Mouse (Mus musculus) MEL (cell line): ENCODE results near the gene Notch2. TPM values are rescaled to one million over a fixed set of nuclear protein-coding genes. Genes with fewer than 3 reads are reported as not detected.
A peak's percentile ranks its signal among the peaks of the same experiment; 100 is the strongest.

ENCODE experiments used
- DNase-seq: peaks from one replicate; pipeline ENCODE4 v3.0.0; 2011; ENCODE audit warnings: low read depth, low spot score
- H3K27ac ChIP-seq: 2 replicates; pipeline ENCODE4 v1.5.1; 2012; ENCODE audit warnings: low read depth, mild to moderate bottlenecking, control low read depth, low read length, moderate library complexity; ENCODE audit not compliant: control insufficient read depth
- H3K27me3 ChIP-seq, 2 experiments: fragments of 150-350 bp in 1 of 2; sonication (generic) in 1 of 2; 2 replicates each; pipeline ENCODE4 v1.6.1; 2012; ENCODE audit warnings: low read length in 2 of 2, mild to moderate bottlenecking in 2 of 2, improper control_type of control experiment in 1 of 2, moderate library complexity in 1 of 2; ENCODE audit not compliant: insufficient read depth in 2 of 2, control insufficient read depth in 1 of 2
- H3K36me3 ChIP-seq, 2 experiments: 2 replicates each; pipeline ENCODE4 v1.6.1; 2012 to 2014; ENCODE audit warnings: low read length in 2 of 2, improper control_type of control experiment in 1 of 2, inconsistent platforms in 1 of 2, mild to moderate bottlenecking in 1 of 2; ENCODE audit not compliant: insufficient read depth in 2 of 2, control insufficient read depth in 1 of 2
- H3K4me1 ChIP-seq, 2 experiments: fragments of 150-350 bp in 1 of 2; sonication (generic) in 1 of 2; 2 replicates each; pipeline ENCODE4 v1.6.1; 2012; ENCODE audit warnings: low read length in 2 of 2, improper control_type of control experiment in 1 of 2, mild to moderate bottlenecking in 1 of 2; ENCODE audit not compliant: insufficient read depth in 2 of 2, control insufficient read depth in 1 of 2
- H3K4me3 ChIP-seq, 2 experiments: fragments of 150-350 bp in 1 of 2; sonication (generic) in 1 of 2; 2 replicates each; pipeline ENCODE4 v1.5.1; 2012; ENCODE audit warnings: low read depth in 2 of 2, low read length in 2 of 2, mild to moderate bottlenecking in 2 of 2, moderate library complexity in 2 of 2, control low read depth in 1 of 2, improper control_type of control experiment in 1 of 2; ENCODE audit not compliant: control insufficient read depth in 1 of 2, insufficient read depth in 1 of 2
- H3K79me2 ChIP-seq: 2 replicates; pipeline ENCODE4 v1.6.1; 2012; ENCODE audit warnings: mild to moderate bottlenecking, low read length, moderate library complexity; ENCODE audit not compliant: control insufficient read depth, poor library complexity, insufficient read depth
- H3K9ac ChIP-seq: 2 replicates; pipeline ENCODE4 v1.6.1; 2012; ENCODE audit warnings: low read depth, mild to moderate bottlenecking, control low read depth, low read length, moderate library complexity; ENCODE audit not compliant: control insufficient read depth, poor library complexity, severe bottlenecking
- H3K9me3 ChIP-seq: fragments of 150-350 bp; sonication (generic); replicated peaks from 2 replicates; pipeline ENCODE4 v1.6.1; 2012; ENCODE audit warnings: mild to moderate bottlenecking, low read length, improper control_type of control experiment, moderate library complexity; ENCODE audit not compliant: insufficient read depth
- CHD1 ChIP-seq: IDR thresholded peaks from 2 replicates; pipeline ENCODE4 v1.6.1; 2012; ENCODE audit warnings: low read depth, mild to moderate bottlenecking, inconsistent platforms, low read length, improper control_type of control experiment
- CHD2 ChIP-seq: IDR thresholded peaks from 2 replicates; pipeline ENCODE4 v1.6.1; 2011; ENCODE audit warnings: low read length, improper control_type of control experiment
- CTCF ChIP-seq, 3 experiments: IDR thresholded peaks in 2 of 3; conservative IDR thresholded peaks in 1 of 3; 2 replicates each; pipeline ENCODE4 v1.5.1; 2011 to 2012; ENCODE audit warnings: low read length in 3 of 3, low read depth in 2 of 3, mild to moderate bottlenecking in 2 of 3, improper control_type of control experiment in 1 of 3, inconsistent platforms in 1 of 3, mixed read lengths in 1 of 3, moderate library complexity in 1 of 3; ENCODE audit not compliant: control insufficient read depth in 1 of 3, insufficient read depth in 1 of 3, poor library complexity in 1 of 3, severe bottlenecking in 1 of 3
- ELF1 ChIP-seq: IDR thresholded peaks from 2 replicates; pipeline ENCODE4 v1.6.1; 2014; ENCODE audit warnings: low read depth, mild to moderate bottlenecking, inconsistent platforms, low read length, improper control_type of control experiment, moderate library complexity
- ETS1 ChIP-seq: IDR thresholded peaks from 2 replicates; pipeline ENCODE4 v1.6.1; 2012; ENCODE audit warnings: low read depth, mild to moderate bottlenecking, inconsistent platforms, low read length, improper control_type of control experiment, moderate library complexity
- GABPA ChIP-seq: IDR thresholded peaks from 2 replicates; pipeline ENCODE4 v1.6.1; 2012; ENCODE audit warnings: low read depth, mild to moderate bottlenecking, inconsistent platforms, low read length, improper control_type of control experiment, moderate library complexity
- HCFC1 ChIP-seq: IDR thresholded peaks from 2 replicates; pipeline ENCODE4 v1.6.1; 2012; ENCODE audit warnings: low read depth, mild to moderate bottlenecking, inconsistent platforms, low read length, improper control_type of control experiment, moderate library complexity
- MEF2A ChIP-seq: IDR thresholded peaks from 2 replicates; pipeline ENCODE4 v1.6.1; 2014; ENCODE audit warnings: low read depth, mild to moderate bottlenecking, inconsistent platforms, low read length, improper control_type of control experiment; ENCODE audit not compliant: poor library complexity, insufficient replicate concordance, severe bottlenecking; ENCODE audit errors: extremely low read depth
- MYB ChIP-seq: IDR thresholded peaks from 2 replicates; pipeline ENCODE4 v1.6.1; 2011; ENCODE audit warnings: mild to moderate bottlenecking, low read depth, low read length, improper control_type of control experiment
- MYC ChIP-seq: IDR thresholded peaks from 2 replicates; pipeline ENCODE4 v1.6.1; 2011; ENCODE audit warnings: low read depth, mild to moderate bottlenecking, low read length, improper control_type of control experiment, moderate library complexity
- NELFE ChIP-seq: IDR thresholded peaks from 2 replicates; pipeline ENCODE4 v1.6.1; 2011; ENCODE audit warnings: low read depth, low read length, improper control_type of control experiment
- NRF1 ChIP-seq: IDR thresholded peaks from 2 replicates; pipeline ENCODE4 v1.6.1; 2014; ENCODE audit warnings: low read depth, mild to moderate bottlenecking, inconsistent platforms, low read length, improper control_type of control experiment, moderate library complexity; ENCODE audit not compliant: poor library complexity, insufficient read depth, severe bottlenecking
- POLR2A ChIP-seq, 2 experiments: IDR thresholded peaks; 2 replicates each; pipeline ENCODE4 v1.6.1; 2011 to 2012; ENCODE audit warnings: low read length in 2 of 2, mild to moderate bottlenecking in 2 of 2, control low read depth in 1 of 2, improper control_type of control experiment in 1 of 2, low read depth in 1 of 2, moderate library complexity in 1 of 2; ENCODE audit not compliant: control insufficient read depth in 1 of 2, insufficient read depth in 1 of 2, poor library complexity in 1 of 2
- POLR2AphosphoS2 ChIP-seq: IDR thresholded peaks from 2 replicates; pipeline ENCODE4 v1.6.1; 2011; ENCODE audit warnings: low read length, improper control_type of control experiment
- POLR2AphosphoS5 ChIP-seq: IDR thresholded peaks from 2 replicates; pipeline ENCODE4 v1.6.1; 2012; ENCODE audit warnings: low read depth, borderline replicate concordance, mild to moderate bottlenecking, inconsistent platforms, low read length, moderate library complexity, mixed read lengths
- RAD21 ChIP-seq: IDR thresholded peaks from 2 replicates; pipeline ENCODE4 v1.6.1; 2011; ENCODE audit warnings: mild to moderate bottlenecking, low read depth, low read length, improper control_type of control experiment
- SMC3 ChIP-seq: IDR thresholded peaks from 2 replicates; pipeline ENCODE4 v1.6.1; 2011; ENCODE audit warnings: low read depth, low read length, improper control_type of control experiment
- TBP ChIP-seq: IDR thresholded peaks from 2 replicates; pipeline ENCODE4 v1.8.0; 2011; ENCODE audit warnings: low read depth, low read length, improper control_type of control experiment
- UBTF ChIP-seq: IDR thresholded peaks from 2 replicates; pipeline ENCODE4 v1.6.1; 2012; ENCODE audit warnings: low read depth, mild to moderate bottlenecking, inconsistent platforms, low read length, improper control_type of control experiment, moderate library complexity, borderline replicate concordance; ENCODE audit not compliant: insufficient read depth
- USF1 ChIP-seq: IDR thresholded peaks from 2 replicates; pipeline ENCODE4 v1.6.1; 2014; ENCODE audit warnings: low read depth, mild to moderate bottlenecking, inconsistent platforms, low read length, improper control_type of control experiment, moderate library complexity
- USF2 ChIP-seq, 2 experiments: IDR thresholded peaks; 2 replicates each; pipeline ENCODE4 v1.6.1; 2011 to 2012; ENCODE audit warnings: improper control_type of control experiment in 2 of 2, low read length in 2 of 2, borderline replicate concordance in 1 of 2, inconsistent platforms in 1 of 2, low read depth in 1 of 2, mild to moderate bottlenecking in 1 of 2; ENCODE audit not compliant: insufficient read depth in 1 of 2
- ZKSCAN1 ChIP-seq: IDR thresholded peaks from 2 replicates; pipeline ENCODE4 v1.6.1; 2012; ENCODE audit warnings: low read depth, mild to moderate bottlenecking, inconsistent platforms, low read length, improper control_type of control experiment, moderate library complexity
- ZMIZ1 ChIP-seq: IDR thresholded peaks from 2 replicates; pipeline ENCODE4 v1.6.1; 2012; ENCODE audit warnings: low read depth, mild to moderate bottlenecking, inconsistent platforms, low read length, improper control_type of control experiment, moderate library complexity
- polyA plus RNA-seq, 2 experiments: library from polyadenylated mRNA; stranded (reverse) in 1 of 2; unstranded in 1 of 2; fragments of >175 nt in 1 of 2; fragments of >200 nt in 1 of 2; gene quantifications; 2 replicates each; pipeline versions ENCODE4 v1.2.1 to v1.2.4; 2012; ENCODE audit warnings: low replicate concordance in 2 of 2, low read depth in 1 of 2; ENCODE audit not compliant: insufficient read length in 2 of 2, insufficient read depth in 1 of 2, missing spikeins in 1 of 2
- total RNA-seq: library from RNA; depleted of rRNA; stranded (reverse); fragments of 300-350 nt; gene quantifications from 2 replicates; pipeline ENCODE4 v1.2.3, GENCODE M21; 2012

The Notch2 gene
- total and polyA plus RNA-seq, 3 experiments: 16.2 to 36.6 (median 16.6) TPM

DNA sequence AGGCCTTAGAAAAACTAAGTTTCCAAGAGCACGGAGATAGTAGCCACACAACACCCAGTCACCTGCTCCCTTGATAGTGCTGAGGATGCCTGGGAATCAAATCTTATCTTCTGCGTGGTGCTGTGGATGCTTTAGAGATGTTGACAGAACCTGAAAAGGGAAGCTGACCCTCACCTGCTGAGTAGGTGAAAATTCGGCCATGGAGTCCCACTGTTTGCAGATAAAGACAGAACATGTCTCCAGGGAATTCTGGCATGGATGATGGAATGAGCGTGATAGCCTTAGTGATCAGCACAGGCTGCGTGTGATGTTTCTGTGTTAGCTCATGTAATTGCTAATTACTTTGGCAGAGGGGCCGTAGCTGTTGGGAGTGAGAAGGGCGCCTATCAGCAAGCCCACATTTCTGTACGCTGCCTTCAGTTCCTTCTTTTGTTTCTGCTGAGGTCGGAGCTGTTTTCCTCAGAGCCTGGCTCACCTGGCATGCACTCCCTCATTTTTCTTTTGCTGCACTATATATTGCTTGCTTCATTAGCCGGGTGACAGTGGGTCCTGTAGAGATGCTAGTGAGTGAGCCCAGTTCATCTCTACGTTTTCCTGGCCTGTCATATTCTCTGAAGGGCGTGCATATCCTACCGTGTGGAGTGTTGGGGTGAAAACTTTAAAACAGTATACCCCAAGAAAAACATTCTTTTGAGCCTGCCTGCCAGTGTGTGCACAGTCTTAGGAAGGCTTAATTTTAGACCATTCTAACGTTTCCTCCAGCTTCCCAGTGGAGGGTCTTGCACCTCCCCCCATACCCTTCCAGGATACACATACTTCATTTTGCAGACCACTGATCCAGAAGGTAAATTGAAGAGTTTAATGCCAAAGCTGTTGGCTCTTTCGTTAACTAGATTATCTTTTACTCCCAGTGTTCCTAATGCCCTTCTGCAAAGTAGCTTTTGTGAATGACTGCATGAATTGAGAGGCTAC, 21.6 kb downstream of the Notch2 start (continued):
- TF ChIP-seq USF2 (IDR thresholded peaks at IDR 0.05; ENCODE audit: borderline replicate concordance in 1 of 2, insufficient read depth in 1 of 2, low read depth in 1 of 2, low read length in 2 of 2) (no peak), USF1 (no peak), CHD2 (no peak), HCFC1 (0 out of 2 replicates have a peak, but pooled peaks have one; percentile 21), MYB (no peak), MYC (peak; percentile 55; the same call in 1 of the 2 replicates), CTCF (IDR thresholded peaks at IDR 0.05 in 2 of 3, conservative IDR thresholded peaks at IDR 0.05 in 1 of 3; ENCODE audit: control insufficient read depth in 1 of 3, insufficient read depth in 1 of 3, low read depth in 2 of 3, low read length in 3 of 3, poor library complexity in 1 of 3, severe bottlenecking in 1 of 3) (no peak), ELF1 (no peak), POLR2AphosphoS2 (no peak), GABPA (no peak), NRF1 (no peak), NELFE (no peak), RAD21 (no peak), UBTF (no peak), ZMIZ1 (no peak)

DNA sequence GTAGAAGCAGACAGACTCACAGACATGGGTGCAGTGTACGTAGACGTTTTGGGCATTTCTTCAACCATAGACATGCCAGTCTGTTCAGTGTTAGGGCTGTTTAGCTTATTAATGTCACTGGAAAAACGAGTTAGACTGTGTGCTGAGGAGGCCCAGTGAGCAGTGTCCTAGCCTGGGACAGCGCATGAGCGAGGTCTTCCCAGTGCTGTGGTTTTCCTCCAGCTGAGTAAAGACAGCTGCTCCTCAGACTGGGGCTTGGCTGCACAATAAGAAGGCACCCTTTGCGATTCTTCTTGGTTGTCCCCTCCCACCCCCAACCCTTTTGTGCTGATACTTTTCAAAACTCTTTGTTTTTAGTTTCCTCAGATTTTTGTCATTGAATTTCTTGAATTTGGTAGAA, 22.8 kb downstream of the Notch2 start:
- Histone ChIP-seq H3K79me2 (peaks cover 13% of the 10 kb centered on the region), H3K27ac (no peak overlapping the region), H3K9ac (no peak overlapping the region), H3K27me3 (no peaks in the 10 kb centered on the region), H3K4me3 (no peak overlapping the region), H3K4me1 (peaks cover 37 to 41% of the 10 kb centered on the region in 2 experiments), H3K36me3 (peaks cover 0 to 41% of the 10 kb centered on the region in 2 experiments; a peak in 2 of 4 replicates), H3K9me3 (no peaks in the 10 kb centered on the region)
- DNase-seq: no peak
- TF ChIP-seq ZKSCAN1: no peak
- no peak for TF ChIP-seq HCFC1
- no peak for TF ChIP-seq CHD2
- TF ChIP-seq POLR2A (IDR thresholded peaks at IDR 0.05; ENCODE audit: control insufficient read depth in 1 of 2, insufficient read depth in 1 of 2, low read depth in 1 of 2, low read length in 2 of 2, poor library complexity in 1 of 2): no peak
- no peak for TF ChIP-seq POLR2AphosphoS2
- no peak for TF ChIP-seq MYC
- no peak for TF ChIP-seq USF2 (IDR thresholded peaks at IDR 0.05; ENCODE audit: borderline replicate concordance in 1 of 2, insufficient read depth in 1 of 2, low read depth in 1 of 2, low read length in 2 of 2)
- TF ChIP-seq ELF1: no peak
- TF ChIP-seq TBP: no peak
- TF ChIP-seq RAD21: no peak
- no peak for TF ChIP-seq SMC3
- TF ChIP-seq ZMIZ1: no peak
- no peak for TF ChIP-seq ETS1
- no peak for TF ChIP-seq MEF2A
- TF ChIP-seq POLR2AphosphoS5: no peak
- no peak for TF ChIP-seq CHD1
